Mouse (Mus musculus) intestine, embryonic 14.5 days (tissue): ENCODE measurements at regions not wholly inside any gene's neighbourhood (a gene's known extent, or its start where the extent isn't known, plus 50 kb on each side); places are given as distances from the start of the nearest gene placed in this dataset.

Source experiments
- ATAC-seq: fragments of 200-750 bp; cut with Nextera tagmentation; replicated peaks from 2 replicates; pipeline ENCODE4 v1.8.0; 2017; ENCODE audit warnings: low read depth, moderate number of reproducible peaks, moderate TSS enrichment, moderate library complexity; ENCODE audit not compliant: low FRiP score, low TSS enrichment
- DNase-seq: peaks from one replicate; pipeline ENCODE4 v3.0.0-alpha.2; 2018; ENCODE audit warnings: low spot score
- H3K27ac ChIP-seq: fragments of 300-500 bp; sonication (generic); 2 replicates; pipeline ENCODE4 v1.5.1; 2014; ENCODE audit warnings: low read depth, mild to moderate bottlenecking, control low read depth
- H3K27me3 ChIP-seq: fragments of 300-500 bp; sonication (generic); replicated peaks from 2 replicates; pipeline ENCODE4 v1.6.1; 2014; ENCODE audit warnings: low read length, control low read depth; ENCODE audit not compliant: control insufficient read depth, insufficient read depth
- H3K36me3 ChIP-seq: fragments of 300-500 bp; sonication (generic); 2 replicates; pipeline ENCODE4 v1.6.1; 2014; ENCODE audit warnings: low read length, control low read depth; ENCODE audit not compliant: control insufficient read depth, insufficient read depth
- H3K4me1 ChIP-seq: fragments of 300-500 bp; sonication (generic); replicated peaks from 2 replicates; pipeline ENCODE4 v1.6.1; 2014; ENCODE audit warnings: low read length, control low read depth, mixed read lengths; ENCODE audit not compliant: control insufficient read depth, insufficient read depth
- H3K4me2 ChIP-seq: fragments of 300-500 bp; sonication (generic); 2 replicates; pipeline ENCODE4 v1.6.1; 2014; ENCODE audit warnings: low read length
- H3K4me3 ChIP-seq: fragments of 300-500 bp; sonication (generic); 2 replicates; pipeline ENCODE4 v1.5.1; 2014; ENCODE audit warnings: low read depth, low read length, control low read depth, mixed read lengths
- H3K9ac ChIP-seq: fragments of 300-500 bp; sonication (generic); 2 replicates; pipeline ENCODE4 v1.6.1; 2014; ENCODE audit warnings: mild to moderate bottlenecking, low read length
- H3K9me3 ChIP-seq: fragments of 300-500 bp; sonication (generic); 2 replicates; pipeline ENCODE4 v1.6.1; 2016; ENCODE audit warnings: low read length, control low read depth; ENCODE audit not compliant: control insufficient read depth
- WGBS: fragments of 180-500 bp; shearing (Covaris S2); extraction: QIAGEN DNeasy Blood & Tissue Kit; methylation state at CpG from one replicate; pipeline ENCODE4 v1.1.7; 2014; 5-methylcytosine and 5-hydroxymethylcytosine counted together

GRCm38 (mm10) chr5:75499695-75500094 lies 75.0 kb upstream of the Kit start:
- WGBS: 87% methylated on average over 5 of the region's 5 CpGs
- Histone ChIP-seq H3K36me3 (no peaks in the 10 kb centered on the region), H3K4me3 (no peak overlapping the region), H3K27ac (no peak overlapping the region), H3K4me1 (no peaks in the 10 kb centered on the region), H3K9me3 (no peaks in the 10 kb centered on the region), H3K9ac (no peak overlapping the region), H3K27me3 (no peaks in the 10 kb centered on the region), H3K4me2 (no peak overlapping the region)
- no peak for ATAC-seq
- DNase-seq: no peak

GRCm38 (mm10) chr5:75500654-75501416 lies 73.9 kb upstream of the Kit start:
- DNase-seq (no peak), ATAC-seq (no peak)
- H3K36me3 ChIP-seq: no peaks in the 10 kb centered on the region
- no peaks in the 10 kb centered on the region for H3K4me1 ChIP-seq
- no peak overlapping the region for H3K4me3 ChIP-seq
- no peak overlapping the region for H3K27ac ChIP-seq
- no peak overlapping the region for H3K9ac ChIP-seq
- no peaks in the 10 kb centered on the region for H3K27me3 ChIP-seq
- WGBS: 68% methylated on average over 8 of the region's 8 CpGs
- no peak overlapping the region for H3K4me2 ChIP-seq
- no peaks in the 10 kb centered on the region for H3K9me3 ChIP-seq

- Histone ChIP-seq H3K9me3 (no peaks in the 10 kb centered on the region), H3K27me3 (no peaks in the 10 kb centered on the region), H3K4me2 (no peak overlapping the region), H3K9ac (no peak overlapping the region), H3K36me3 (no peaks in the 10 kb centered on the region), H3K4me3 (no peak overlapping the region), H3K27ac (no peak overlapping the region), H3K4me1 (no peaks in the 10 kb centered on the region)
- DNase-seq (no peak), ATAC-seq (no peak)
- WGBS: 86% methylated on average over 3 of the region's 3 CpGs
Measured at GRCm38 (mm10) chr5:75503673-75504072, 71.0 kb upstream of the Kit start.

GRCm38 (mm10) chr5:75512521-75513422 lies 61.9 kb upstream of the Kit start:
- 87% methylated on average over 20 of the region's 20 CpGs for WGBS
- Histone ChIP-seq H3K9ac (no peak overlapping the region), H3K27me3 (no peaks in the 10 kb centered on the region), H3K4me3 (no peak overlapping the region), H3K9me3 (no peaks in the 10 kb centered on the region), H3K4me2 (no peak overlapping the region), H3K36me3 (no peaks in the 10 kb centered on the region), H3K4me1 (no peaks in the 10 kb centered on the region; the same call in 1 of the 2 replicates), H3K27ac (no peak overlapping the region)
- no peak for DNase-seq
- ATAC-seq: no peak

- Histone ChIP-seq H3K27me3 (no peaks in the 10 kb centered on the region), H3K4me3 (no peak overlapping the region), H3K36me3 (no peaks in the 10 kb centered on the region), H3K4me1 (no peaks in the 10 kb centered on the region; the same call in 1 of the 2 replicates), H3K27ac (no peak overlapping the region), H3K9me3 (no peaks in the 10 kb centered on the region), H3K9ac (no peak overlapping the region), H3K4me2 (no peak overlapping the region)
- DNase-seq (no peak), ATAC-seq (no peak)
- WGBS: 71% methylated on average over 8 of the region's 8 CpGs
Measured at GRCm38 (mm10) chr5:75518213-75518612, 56.5 kb upstream of the Kit start.

- ATAC-seq (no peak), DNase-seq (no peak)
- WGBS: 87% methylated on average over 4 of the region's 4 CpGs
- H3K27me3 ChIP-seq: no peaks in the 10 kb centered on the region
- H3K27ac ChIP-seq: no peak overlapping the region
- H3K36me3 ChIP-seq: no peaks in the 10 kb centered on the region
- no peaks in the 10 kb centered on the region for H3K9me3 ChIP-seq
- no peak overlapping the region for H3K4me2 ChIP-seq
- H3K9ac ChIP-seq: no peak overlapping the region
- H3K4me3 ChIP-seq: no peak overlapping the region
- H3K4me1 ChIP-seq: no peaks in the 10 kb centered on the region
Measured at GRCm38 (mm10) chr5:75523041-75523678, 51.6 kb upstream of the Kit start.
